Mouse (Mus musculus): ENCODE data around the gene Eaf1. TPM values are rescaled to one million over a fixed set of nuclear protein-coding genes. Genes with fewer than 3 reads are reported as not detected.
A peak's percentile ranks its signal among the peaks of the same experiment; 100 is the strongest.
"Not testable (repeated sequence)": the region's sequence is repeated elsewhere in the genome, so short reads cannot be mapped to it uniquely, and the experiment has no call there.

Eaf1 gene
- polyA plus RNA-seq, 1 experiment from 2014 or later, result 11.9 TPM

DNA sequence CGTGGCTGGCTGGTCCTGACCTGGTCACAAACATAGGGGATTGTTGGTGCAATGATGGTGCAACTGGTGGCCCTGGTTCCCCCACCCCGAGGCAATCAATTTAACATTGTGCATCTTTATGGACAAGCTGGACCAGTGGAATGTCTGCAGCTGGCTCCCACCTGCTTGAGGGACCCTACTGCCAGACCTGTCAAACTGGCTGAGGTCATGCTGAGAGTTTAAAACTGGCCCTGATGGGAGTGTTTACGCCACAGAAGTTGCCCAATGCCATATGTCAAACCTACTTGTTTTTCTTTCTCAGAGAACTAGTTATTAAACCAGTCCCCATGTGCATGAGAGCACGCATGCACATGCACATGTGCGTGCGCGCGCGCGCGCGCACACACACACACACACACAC lies 36.2 kb upstream of the Eaf1 start:
- ATAC-seq (ENCODE audit: low FRiP score, low TSS enrichment) (no peak), DNase-seq (ENCODE audit: low spot score) (no peak)
- TF ChIP-seq EP300 (optimal IDR thresholded peaks at IDR 0.05) (no peak), CTCF (IDR thresholded peaks at IDR 0.05; ENCODE audit: low read depth) (no peak)
- Histone ChIP-seq H3K27ac (replicated peaks) (no peak overlapping the region), H3K36me3 (ENCODE audit: control insufficient read depth, insufficient read depth, low read length) (no peaks in the 10 kb centered on the region), H3K9me3 (ENCODE audit: control insufficient read depth, low read length) (no peaks in the 10 kb centered on the region), H3K4me2 (replicated peaks; ENCODE audit: low read depth) (no peak overlapping the region), H3K4me1 (replicated peaks; ENCODE audit: control insufficient read depth, insufficient read depth) (no peaks in the 10 kb centered on the region), H3K4me3 (ENCODE audit: low read depth, low read length) (no peak overlapping the region), H3K9ac (ENCODE audit: low read length) (no peak overlapping the region), H3K27me3 (ENCODE audit: control insufficient read depth, insufficient read depth, low read length) (no peaks in the 10 kb centered on the region)
- 83% methylated on average over 12 of the region's 12 CpGs for WGBS

- not testable (repeated sequence) for ATAC-seq (ENCODE audit: low FRiP score, low TSS enrichment); H3K36me3 ChIP-seq (ENCODE audit: control insufficient read depth, insufficient read depth, low read length); H3K4me1 ChIP-seq (replicated peaks; ENCODE audit: control insufficient read depth, insufficient read depth); H3K4me2 ChIP-seq (replicated peaks; ENCODE audit: low read depth); H3K4me3 ChIP-seq (ENCODE audit: low read depth, low read length); DNase-seq (ENCODE audit: low spot score); H3K27me3 ChIP-seq (ENCODE audit: control insufficient read depth, insufficient read depth, low read length); H3K9me3 ChIP-seq (ENCODE audit: control insufficient read depth, low read length); H3K9ac ChIP-seq (ENCODE audit: low read length); H3K27ac ChIP-seq (replicated peaks)
- 73% methylated on average over 5 of the region's 5 CpGs for WGBS
- peak; percentile 46 for TF ChIP-seq CTCF (IDR thresholded peaks at IDR 0.05; ENCODE audit: low read depth)
Observed at GRCm38 (mm10) chr14:31462226-31462625, 32.0 kb upstream of the Eaf1 start.

DNA sequence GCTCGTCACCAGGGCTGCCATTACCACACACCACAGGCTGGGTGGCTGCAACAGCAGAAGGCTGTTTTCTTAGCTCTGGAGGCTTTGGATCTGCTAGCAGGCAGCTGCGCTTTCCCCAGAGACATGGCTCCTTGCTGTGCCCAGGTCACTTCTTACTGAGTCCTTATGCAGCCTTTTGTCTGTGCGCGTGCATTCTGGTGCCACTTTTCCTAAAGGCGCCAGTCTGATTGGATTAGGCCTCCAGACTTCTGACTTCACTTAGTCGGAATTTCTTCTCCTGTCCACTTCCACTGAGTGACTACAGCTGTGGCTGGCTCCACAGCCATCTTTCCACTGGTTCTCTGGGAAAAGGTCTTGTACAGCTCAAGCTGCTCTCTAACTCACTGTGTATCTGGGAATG lies 31.3 kb upstream of the Eaf1 start:
- ATAC-seq (ENCODE audit: low FRiP score, low TSS enrichment), result peak; percentile 59; the same call in 1 of the 2 replicates
- TF ChIP-seq EP300 (optimal IDR thresholded peaks at IDR 0.05) (no peak), CTCF (IDR thresholded peaks at IDR 0.05; ENCODE audit: low read depth) (no peak)

GRCm38 (mm10) chr14:31464176-31464575 lies 30.0 kb upstream of the Eaf1 start:
- H3K9ac ChIP-seq (ENCODE audit: low read length), result no peak overlapping the region
- peak; percentile 38 for DNase-seq (ENCODE audit: low spot score)
- 48% methylated on average over 8 of the region's 8 CpGs for WGBS
- TF ChIP-seq EP300 (optimal IDR thresholded peaks at IDR 0.05), result no peak
- TF ChIP-seq CTCF (IDR thresholded peaks at IDR 0.05; ENCODE audit: low read depth), result peak; percentile 76
- no peak for ATAC-seq (ENCODE audit: low FRiP score, low TSS enrichment)
- H3K9me3 ChIP-seq (ENCODE audit: control insufficient read depth, low read length), result no peaks in the 10 kb centered on the region
- H3K4me1 ChIP-seq (replicated peaks; ENCODE audit: control insufficient read depth, insufficient read depth), result no peaks in the 10 kb centered on the region
- H3K4me2 ChIP-seq (replicated peaks; ENCODE audit: low read depth), result no peak overlapping the region
- no peak overlapping the region for H3K4me3 ChIP-seq (ENCODE audit: low read depth, low read length)
- no peaks in the 10 kb centered on the region for H3K36me3 ChIP-seq (ENCODE audit: control insufficient read depth, insufficient read depth, low read length)
- no peaks in the 10 kb centered on the region for H3K27me3 ChIP-seq (ENCODE audit: control insufficient read depth, insufficient read depth, low read length)
- H3K27ac ChIP-seq (replicated peaks), result no peak overlapping the region

More for the DNA sequence above, 31.3 kb upstream of the Eaf1 start:
- no peaks in the 10 kb centered on the region for H3K27me3 ChIP-seq (ENCODE audit: control insufficient read depth, insufficient read depth, low read length)
- H3K36me3 ChIP-seq (ENCODE audit: control insufficient read depth, insufficient read depth, low read length), result no peaks in the 10 kb centered on the region
- H3K4me2 ChIP-seq (replicated peaks; ENCODE audit: low read depth), result no peak overlapping the region
- WGBS, result 48% methylated on average over 6 of the region's 6 CpGs
- no peaks in the 10 kb centered on the region for H3K9me3 ChIP-seq (ENCODE audit: control insufficient read depth, low read length)
- H3K27ac ChIP-seq (replicated peaks), result peak overlapping the region; percentile 58
- no peak overlapping the region for H3K4me3 ChIP-seq (ENCODE audit: low read depth, low read length)
- no peak overlapping the region for H3K9ac ChIP-seq (ENCODE audit: low read length)
- no peaks in the 10 kb centered on the region for H3K4me1 ChIP-seq (replicated peaks; ENCODE audit: control insufficient read depth, insufficient read depth)
- DNase-seq (ENCODE audit: low spot score), result no peak

- H3K27me3 ChIP-seq (ENCODE audit: control insufficient read depth, insufficient read depth, low read length), result no peaks in the 10 kb centered on the region
- ATAC-seq (ENCODE audit: low FRiP score, low TSS enrichment) (no peak), DNase-seq (ENCODE audit: low spot score) (no peak)
- TF ChIP-seq CTCF (IDR thresholded peaks at IDR 0.05; ENCODE audit: low read depth), result peak; percentile 24
- no peak for TF ChIP-seq EP300 (optimal IDR thresholded peaks at IDR 0.05)
- H3K27ac ChIP-seq (replicated peaks), result no peak overlapping the region
- no peaks in the 10 kb centered on the region for H3K4me1 ChIP-seq (replicated peaks; ENCODE audit: control insufficient read depth, insufficient read depth)
- WGBS, result 53% methylated on average over 4 of the region's 4 CpGs
- H3K9me3 ChIP-seq (ENCODE audit: control insufficient read depth, low read length), result no peaks in the 10 kb centered on the region
- H3K36me3 ChIP-seq (ENCODE audit: control insufficient read depth, insufficient read depth, low read length), result no peaks in the 10 kb centered on the region
- H3K4me3 ChIP-seq (ENCODE audit: low read depth, low read length), result no peak overlapping the region
- H3K9ac ChIP-seq (ENCODE audit: low read length), result no peak overlapping the region
- no peak overlapping the region for H3K4me2 ChIP-seq (replicated peaks; ENCODE audit: low read depth)
Observed at GRCm38 (mm10) chr14:31469711-31470110, 24.5 kb upstream of the Eaf1 start.

DNA sequence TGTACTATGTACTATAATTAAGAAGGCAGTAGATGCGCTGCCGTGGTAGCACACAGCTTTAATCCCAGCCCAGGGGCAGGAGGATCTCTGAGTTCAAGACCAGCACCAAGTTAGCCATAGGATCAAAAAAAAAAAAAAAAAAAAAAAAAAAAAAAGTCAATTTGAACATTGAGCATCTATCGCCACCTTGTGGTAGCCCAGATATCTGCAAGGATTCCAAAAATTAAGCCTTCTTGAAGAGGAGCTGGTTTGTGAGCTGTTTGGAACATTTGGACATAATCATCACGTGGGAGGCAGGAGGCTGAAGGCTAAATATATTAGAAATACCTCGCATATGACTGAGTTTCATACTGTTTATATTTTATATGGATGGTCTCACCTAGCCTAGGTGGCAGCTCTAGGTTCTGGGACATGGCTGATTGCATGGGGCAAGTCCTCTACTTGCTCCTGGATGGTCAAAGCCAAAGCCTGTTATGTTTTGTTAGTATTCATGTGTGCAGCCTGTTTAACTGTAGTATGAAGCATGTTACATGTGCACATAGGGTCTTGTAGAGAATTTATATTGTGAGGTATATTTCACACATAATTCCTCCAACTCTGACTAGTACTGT lies 21.6 kb upstream of the Eaf1 start:
- no peak overlapping the region for H3K9ac ChIP-seq (ENCODE audit: low read length)
- no peak overlapping the region for H3K27ac ChIP-seq (replicated peaks)
- WGBS, result 4% methylated on average over 5 of the region's 5 CpGs
- DNase-seq (ENCODE audit: low spot score) (peak; percentile 48), ATAC-seq (ENCODE audit: low FRiP score, low TSS enrichment) (no peak)
- no peaks in the 10 kb centered on the region for H3K27me3 ChIP-seq (ENCODE audit: control insufficient read depth, insufficient read depth, low read length)
- H3K4me3 ChIP-seq (ENCODE audit: low read depth, low read length), result no peak overlapping the region
- no peak overlapping the region for H3K4me2 ChIP-seq (replicated peaks; ENCODE audit: low read depth)
- H3K36me3 ChIP-seq (ENCODE audit: control insufficient read depth, insufficient read depth, low read length), result no peaks in the 10 kb centered on the region
- no peaks in the 10 kb centered on the region for H3K9me3 ChIP-seq (ENCODE audit: control insufficient read depth, low read length)
- TF ChIP-seq EP300 (optimal IDR thresholded peaks at IDR 0.05) (no peak), CTCF (IDR thresholded peaks at IDR 0.05; ENCODE audit: low read depth) (peak; percentile 84)
- H3K4me1 ChIP-seq (replicated peaks; ENCODE audit: control insufficient read depth, insufficient read depth), result no peaks in the 10 kb centered on the region
